Mouse (Mus musculus) urinary bladder, postnatal 25 days (tissue): ENCODE measurements at regions not wholly inside any gene's neighbourhood (a gene's known extent, or its start where the extent isn't known, plus 50 kb on each side); places are given as distances from the start of the nearest gene placed in this dataset.
A peak's percentile ranks its signal among the peaks of the same experiment; 100 is the strongest.

Experiments
- DNase-seq: peaks from one replicate; pipeline ENCODE4 v3.0.0; 2022; ENCODE audit warnings: low spot score

DNA sequence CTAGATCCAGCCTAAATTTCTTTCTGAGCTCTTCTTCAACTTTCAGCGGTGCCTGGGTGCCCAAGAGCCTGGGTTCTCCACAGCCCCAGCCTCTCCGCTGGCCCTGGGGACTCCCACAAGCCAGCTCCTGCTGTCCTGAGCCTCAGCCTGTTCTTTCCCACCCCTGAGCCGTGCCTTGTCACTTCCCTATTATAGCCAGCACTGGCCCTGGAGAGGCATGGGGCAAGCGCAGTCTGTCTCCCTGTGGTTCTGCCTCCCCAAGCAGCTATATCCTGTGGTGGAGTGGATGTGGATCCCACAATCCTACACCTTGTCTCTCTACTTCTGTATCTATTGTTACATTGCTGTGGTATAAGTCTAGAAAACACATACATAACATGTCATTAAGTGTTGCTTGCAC, 128.6 kb upstream of the Hgf start:
- DNase-seq = no peak

DNA sequence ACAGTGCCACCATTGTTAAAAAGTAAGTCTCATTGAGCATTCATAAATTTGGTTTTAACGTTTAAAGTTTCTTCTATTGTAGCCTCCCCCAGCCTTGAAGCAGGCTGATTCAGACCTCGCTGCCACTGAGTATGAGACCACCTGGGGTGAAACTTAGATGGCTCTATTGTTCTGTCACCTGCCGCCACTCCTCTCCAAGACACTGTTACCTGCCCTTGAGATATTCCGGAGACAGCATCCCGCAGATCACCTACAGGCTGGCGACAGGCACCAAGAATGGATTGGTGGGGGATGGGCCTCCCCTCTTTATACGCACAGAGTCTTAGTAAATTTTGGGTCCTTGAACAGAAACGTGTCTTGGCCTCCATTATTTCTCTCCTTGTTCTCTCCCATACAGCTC, 128.0 kb upstream of the Hgf start:
- DNase-seq = no peak

DNA sequence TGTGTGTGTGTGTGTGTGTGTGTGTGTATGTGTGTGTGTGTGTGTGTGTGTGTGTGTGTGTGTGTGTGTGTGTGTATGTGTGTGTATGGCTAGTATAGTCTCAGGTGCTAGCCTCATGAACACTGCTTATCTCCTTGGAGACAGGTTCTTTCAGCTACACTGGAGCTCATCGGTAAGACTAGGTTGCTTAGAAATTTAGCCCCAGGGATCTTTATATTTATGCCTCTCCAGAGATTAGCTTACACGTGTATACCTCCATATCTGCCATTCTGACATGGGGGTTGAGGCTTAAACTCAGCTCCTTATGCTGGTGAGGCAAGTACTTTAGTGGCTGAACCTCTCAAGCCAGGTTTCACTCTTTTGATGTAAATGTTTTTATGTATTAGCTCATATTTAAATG, 127.0 kb upstream of the Hgf start:
- no peak for DNase-seq

DNA sequence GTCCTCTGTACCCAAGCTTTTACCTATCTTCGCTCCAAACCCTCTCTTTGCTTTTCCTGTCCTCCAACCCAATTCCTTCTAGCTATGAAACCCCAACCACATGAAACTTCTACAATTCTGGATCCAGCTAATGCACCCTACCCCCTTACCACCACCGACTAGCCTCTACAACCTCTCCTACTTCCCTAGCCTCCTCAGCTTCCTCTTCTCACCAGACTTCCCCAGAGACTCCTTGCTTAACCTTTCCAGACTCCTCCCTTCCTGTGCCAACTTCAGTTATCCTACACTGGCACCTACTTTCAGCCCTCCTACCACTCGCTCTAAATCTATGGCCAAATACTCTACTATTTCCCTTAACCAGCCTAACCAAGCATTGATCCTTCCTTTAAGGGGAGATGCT, 118.7 kb upstream of the Hgf start:
- DNase-seq = no peak

DNA sequence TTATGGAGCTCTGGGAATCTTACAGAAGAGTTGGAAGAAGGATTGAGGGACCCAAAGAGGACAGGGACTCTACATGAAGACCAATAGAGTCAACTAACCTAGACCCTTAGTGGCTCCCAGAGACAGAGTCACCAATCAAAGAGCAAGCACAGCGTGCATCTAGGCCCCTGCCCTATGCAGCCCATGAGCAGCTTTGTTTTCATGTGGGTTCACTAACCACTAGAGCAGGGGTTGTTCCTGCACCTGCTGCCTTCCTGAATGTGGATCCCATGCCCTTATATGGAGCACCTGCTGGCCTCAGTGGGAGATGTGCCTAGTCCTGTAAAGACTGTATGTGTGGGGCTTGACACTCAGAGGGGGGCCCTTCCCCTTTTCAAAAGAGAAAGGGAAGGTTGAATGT, 108.2 kb upstream of the Hgf start:
- DNase-seq = no peak

DNA sequence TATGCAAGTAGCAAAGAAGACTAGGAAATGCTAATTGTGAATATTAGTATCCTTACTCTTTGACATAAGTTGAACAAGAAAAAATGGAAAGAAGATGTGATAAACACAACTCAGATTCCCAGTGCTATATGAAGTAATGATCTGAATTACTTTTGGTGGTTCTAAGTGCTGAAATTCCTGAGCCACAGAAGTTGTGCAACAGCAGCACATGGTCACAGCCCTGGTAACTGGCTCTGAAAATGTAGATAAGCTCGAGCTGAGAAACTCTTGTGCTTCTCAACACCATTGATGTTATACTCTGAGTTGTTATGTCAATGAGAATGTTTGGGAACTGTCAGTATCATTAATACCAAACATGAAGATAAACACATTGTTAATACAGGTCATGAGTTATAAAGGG, 106.3 kb upstream of the Hgf start:
- DNase-seq = no peak

DNA sequence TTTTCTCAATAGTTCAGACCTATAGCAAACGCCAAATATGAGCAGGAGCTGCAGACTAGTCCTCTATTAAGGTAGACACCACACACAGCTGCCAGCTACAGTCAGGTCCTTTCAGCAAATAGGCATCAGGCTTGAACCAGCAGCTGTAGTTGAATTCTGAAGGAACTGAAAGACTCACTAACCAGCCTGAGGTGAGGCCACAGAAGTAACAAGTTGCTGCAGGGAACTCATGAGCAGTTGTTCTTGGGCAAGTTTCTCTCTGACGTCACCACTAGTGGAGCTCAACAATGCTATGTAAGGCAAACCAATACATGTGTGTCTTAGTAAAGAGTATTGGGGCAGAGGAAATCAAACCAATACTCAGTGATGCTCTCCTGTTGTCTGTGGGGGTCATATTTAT, 91.5 kb upstream of the Hgf start:
- DNase-seq = no peak

DNA sequence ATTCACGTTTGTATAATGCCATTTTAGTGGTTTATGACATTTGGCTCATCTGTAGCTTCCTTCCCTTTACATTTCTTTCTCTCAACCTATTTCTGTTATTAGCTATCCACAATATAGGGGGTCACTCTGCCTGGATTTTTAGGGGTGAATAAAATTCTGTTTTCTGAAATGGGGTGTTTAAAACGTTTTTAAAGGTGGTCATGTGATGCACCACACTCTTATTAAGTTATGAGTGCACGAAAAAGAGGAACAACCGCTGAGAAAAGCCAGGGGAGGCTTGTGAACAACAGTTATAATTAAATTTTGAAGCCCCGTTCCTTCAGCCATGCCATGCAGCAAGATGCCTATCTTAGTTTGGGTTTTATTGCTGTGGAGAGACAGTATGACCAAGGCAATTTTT, 87.0 kb upstream of the Hgf start:
- DNase-seq = no peak

DNA sequence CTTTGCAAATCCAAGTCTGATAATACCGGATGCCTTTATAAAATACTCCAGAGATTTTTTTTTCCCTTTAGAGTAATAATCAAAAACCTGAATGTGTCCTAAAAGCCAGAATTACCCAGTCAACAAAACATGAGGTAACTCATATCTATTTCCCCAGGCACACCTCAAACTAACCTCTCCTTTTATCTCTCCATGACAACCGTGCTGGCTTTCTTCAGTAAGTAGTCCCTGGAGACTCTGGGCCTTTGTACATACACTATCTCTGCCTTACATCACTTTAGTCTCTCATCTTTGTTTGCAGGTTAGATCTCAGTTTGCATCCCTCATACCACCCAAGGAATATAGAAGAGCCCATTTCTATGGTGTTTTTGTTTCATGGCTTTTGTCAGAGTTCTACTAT, 84.7 kb upstream of the Hgf start:
- DNase-seq = no peak

DNA sequence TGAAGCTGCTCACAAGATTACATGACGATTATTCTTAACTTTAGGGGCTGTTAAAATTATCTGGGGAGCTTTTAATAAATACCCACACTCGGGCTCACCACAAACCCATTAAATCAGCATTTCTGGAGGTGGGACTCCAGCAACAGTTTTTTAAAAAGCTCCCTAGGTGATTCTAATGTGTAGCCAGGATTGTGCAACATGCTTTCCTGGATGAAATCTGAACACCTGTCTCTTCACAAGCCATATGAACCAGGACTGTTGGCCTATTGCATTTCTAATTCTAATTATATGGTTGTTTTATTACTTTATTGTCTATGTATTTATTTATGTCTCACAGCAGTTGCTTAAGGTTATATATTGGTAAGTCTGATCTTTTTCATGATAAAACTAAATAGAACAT, 84.1 kb upstream of the Hgf start:
- DNase-seq = no peak

DNA sequence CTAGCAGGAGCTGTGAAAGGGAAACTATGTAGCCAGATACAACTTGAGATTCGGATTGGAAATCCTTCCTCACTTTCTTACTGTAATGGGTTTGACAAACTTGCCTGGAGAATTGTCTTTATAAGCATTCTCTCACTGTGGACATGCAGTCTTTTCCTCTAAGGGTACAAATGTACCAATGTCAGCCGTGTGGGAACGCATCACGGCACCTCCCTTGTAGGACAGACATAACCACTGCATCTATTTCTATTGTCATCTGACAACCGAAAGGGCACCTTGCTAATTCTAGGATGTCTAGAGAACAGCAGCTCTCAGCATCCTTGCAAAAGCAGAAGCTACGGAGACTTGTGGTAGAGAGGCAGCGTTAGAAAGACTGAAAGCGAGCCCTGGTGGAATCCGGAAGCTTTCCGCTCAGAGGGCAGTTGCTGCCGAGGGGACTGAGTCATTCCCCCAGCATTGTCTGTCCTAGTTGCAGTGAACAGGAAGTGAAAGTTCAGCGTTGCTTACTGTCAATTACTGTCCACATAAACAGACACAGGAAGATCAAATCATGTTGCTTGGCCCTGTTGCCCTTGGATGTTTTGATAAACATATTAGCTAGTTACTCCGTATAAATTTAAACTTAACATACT, 83.5 kb upstream of the Hgf start:
- peak; percentile 36 for DNase-seq

DNA sequence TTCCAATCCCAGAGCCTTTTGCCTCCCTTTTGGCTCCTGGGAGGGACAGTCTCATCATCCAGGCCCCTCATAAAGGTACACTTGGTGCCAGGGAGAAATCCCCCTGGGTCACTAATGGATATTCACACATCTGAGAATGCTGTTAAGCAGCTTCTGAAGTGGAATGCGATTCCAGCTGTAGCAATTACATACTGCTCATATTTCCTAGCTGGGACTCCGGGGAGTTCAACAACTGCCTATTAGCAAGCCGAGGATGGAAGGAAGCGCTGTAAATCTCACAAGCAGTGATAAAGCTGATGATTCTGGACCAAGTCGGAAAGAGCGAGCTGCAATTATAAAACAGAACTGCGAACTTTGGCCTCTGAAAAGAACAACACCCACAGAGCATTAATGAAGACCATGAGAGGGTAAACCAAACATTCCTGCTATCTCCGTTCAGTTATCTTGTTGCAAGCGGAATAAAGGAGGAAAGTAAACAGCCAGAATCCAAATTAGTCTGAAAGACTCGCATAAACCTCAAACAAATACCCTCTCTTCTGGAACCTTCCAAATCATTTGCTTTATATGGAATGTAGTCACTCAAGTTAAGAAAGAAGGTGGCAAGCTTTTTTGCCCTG, 82.8 kb upstream of the Hgf start:
- DNase-seq = peak; percentile 5

DNA sequence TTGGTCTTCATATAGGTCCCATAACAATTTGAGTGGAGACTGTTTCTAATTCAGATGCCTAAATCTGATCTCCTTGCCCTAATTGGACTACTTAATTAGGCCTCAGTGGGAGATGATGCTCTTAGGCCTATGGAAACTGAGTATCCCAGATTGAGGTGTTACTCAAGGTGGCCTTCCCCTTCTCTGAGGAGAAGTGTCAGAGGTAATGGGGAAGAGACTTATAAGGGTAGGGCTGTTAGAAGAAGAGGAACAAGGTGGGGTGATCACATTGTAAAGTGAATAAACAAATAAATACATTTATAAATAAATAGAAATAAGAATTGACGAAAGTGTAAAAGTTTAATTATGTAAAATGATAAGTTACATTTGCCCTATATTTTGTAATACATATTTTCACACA, 65.3 kb upstream of the Hgf start:
- DNase-seq = no peak

DNA sequence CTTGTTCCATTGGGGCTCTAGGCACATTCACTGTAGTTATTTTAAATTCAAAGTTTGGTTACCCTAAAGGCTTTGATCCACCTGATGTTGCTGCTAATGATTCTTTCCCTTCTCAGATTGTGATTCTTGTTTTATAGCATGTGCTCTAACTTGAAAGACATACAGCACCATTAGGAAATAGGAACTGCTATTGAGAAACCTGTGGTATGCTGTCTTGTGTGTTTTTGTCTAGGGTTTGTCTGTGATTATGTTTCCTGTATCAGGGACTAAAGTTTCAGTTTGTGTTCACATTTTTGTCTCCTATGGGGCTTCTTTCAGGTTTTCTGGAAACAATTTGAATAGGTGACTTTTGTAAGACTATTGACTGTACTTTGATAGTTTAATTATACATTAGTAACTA, 63.5 kb upstream of the Hgf start:
- DNase-seq = no peak

DNA sequence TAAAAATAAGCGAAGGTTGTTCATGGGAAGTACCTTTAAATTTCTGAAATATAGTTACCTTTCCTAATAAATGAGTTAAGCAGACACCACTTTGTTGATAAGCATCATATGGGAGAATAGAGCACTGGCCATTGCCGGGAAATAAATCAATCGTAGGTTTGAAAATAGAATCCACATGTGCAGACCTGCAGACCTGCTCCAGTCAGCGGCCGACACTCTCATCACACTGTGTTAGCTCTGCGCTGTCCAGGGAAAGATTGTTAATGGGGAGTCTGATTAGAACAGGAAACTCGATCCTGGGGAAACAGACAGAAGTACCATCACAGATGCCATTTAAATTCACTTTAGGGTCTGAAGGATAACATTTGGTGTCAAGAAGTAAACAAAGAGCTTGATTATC, 53.4 kb upstream of the Hgf start:
- DNase-seq = no peak
